Mouse (Mus musculus): ENCODE measurements around the gene Vps8. TPM values are rescaled to one million over a fixed set of nuclear protein-coding genes. Genes with fewer than 3 reads are reported as not detected.

Vps8 gene
- 10 to 100 TPM; 23.6 to 24.4 TPM for total RNA-seq (2021)
- long read RNA-seq, experiment 1, full-length matches to known transcripts = 5 of 10 reads
- long read RNA-seq, experiment 1, partial matches to known transcripts = 4 of 10 reads
- long read RNA-seq, experiment 1, other reads (novel, unspliced or antisense) = 1 of 10 reads
- long read RNA-seq, experiment 2, full-length matches to known transcripts = 2 of 4 reads
- long read RNA-seq, experiment 2, partial matches to known transcripts = 1 of 4 reads
- long read RNA-seq, experiment 2, other reads (novel, unspliced or antisense) = 1 of 4 reads

DNA sequence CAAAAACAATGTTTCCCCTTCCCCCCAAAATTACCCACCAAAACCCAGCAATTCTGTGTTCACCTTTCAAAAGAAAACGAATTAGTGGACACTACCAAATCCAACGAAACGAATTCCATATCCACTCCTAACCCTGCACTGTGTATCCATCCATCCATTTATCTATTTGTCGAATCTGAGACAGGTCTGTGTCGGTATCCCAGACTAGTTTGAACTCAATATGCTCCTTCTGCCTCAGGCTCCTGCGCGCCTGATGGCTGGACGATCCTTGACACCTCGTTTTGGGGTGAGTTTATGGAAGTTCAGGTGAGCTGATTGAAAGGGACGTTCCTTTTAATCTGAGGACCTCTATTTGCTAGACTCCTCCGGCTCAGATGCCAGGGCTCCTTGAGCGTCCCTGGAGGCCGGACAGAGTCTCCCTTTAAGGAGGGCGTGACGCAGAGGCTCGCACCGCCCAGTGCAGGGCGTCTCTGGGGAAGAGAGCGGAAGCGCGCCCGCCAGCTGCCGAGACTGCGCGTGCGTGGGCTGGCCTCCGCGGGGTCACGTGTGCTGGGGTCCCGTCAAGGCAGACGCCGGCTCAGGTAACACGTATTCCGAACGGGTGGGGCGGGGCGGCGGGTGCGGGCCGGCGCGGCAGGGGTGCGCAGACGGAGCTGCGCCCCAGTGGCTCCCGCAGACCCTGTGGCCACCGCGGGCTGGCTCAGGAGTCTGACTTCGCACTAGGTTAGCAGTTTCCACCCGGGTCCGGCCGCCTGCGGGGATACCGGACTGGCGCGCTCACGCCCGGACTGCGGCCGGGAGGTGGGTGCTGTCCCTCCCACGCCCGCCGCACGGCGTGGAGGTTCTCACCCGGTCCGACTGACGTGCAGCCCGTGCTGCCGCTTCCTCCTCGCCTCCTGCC lies at the start of gene Vps8:
Gene Vps8 (plus strand): TSS at position 474 of the 901 bp plus-strand sequence.
- DNase-seq = peak; percentile 95 to 96

DNA sequence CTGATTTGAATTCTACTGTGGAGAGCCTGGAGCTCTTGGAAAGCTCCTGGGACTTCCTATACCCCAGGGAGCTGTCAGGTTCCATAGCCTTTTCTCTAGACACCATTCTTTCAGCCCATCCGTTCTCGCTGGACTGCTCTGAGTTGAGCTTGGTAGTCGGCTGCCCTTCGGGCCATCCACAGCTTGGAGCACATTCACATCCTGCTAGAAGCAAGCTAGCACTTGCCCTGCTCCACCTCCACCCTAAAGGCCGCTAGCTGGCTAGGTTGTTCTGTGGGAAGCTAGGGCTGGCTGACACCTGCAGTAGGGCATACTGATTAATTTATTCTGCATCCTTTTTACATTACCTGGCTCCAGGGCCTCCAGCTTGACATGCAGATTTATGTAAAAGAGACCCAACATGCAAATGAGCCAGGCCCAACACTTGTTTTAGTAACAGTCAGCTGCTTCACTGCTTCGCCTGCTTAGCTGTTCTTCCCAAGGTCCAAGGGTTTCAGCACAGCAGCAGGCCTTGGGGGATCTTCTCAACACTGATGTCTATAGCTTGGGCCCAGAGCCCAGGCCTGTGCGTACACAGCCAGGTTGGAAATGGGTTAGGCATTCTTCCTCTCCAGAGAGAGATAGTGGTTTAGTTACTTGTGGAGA lies 49.5 kb upstream of the Vps8 start:
- no peak for DNase-seq

DNA sequence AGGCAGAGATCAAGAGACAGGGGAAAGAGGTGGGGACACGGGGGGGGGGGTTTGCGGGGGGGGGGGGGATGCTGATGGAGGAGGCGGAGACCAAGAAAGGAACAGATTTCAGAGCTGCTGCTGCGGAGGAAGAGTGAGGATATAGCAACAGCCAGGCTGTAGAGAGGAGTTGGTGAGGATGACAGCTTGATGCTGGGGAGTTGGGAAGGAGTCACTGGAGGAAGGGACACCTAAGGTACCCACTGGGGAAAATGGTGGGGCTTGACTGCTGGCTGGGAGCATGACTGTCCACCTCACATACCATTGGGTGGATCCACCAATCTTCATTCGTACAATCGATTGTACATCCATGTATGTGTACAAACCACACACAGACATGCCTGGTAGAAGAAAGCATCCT lies 48.9 kb upstream of the Vps8 start:
- no peak for DNase-seq

DNA sequence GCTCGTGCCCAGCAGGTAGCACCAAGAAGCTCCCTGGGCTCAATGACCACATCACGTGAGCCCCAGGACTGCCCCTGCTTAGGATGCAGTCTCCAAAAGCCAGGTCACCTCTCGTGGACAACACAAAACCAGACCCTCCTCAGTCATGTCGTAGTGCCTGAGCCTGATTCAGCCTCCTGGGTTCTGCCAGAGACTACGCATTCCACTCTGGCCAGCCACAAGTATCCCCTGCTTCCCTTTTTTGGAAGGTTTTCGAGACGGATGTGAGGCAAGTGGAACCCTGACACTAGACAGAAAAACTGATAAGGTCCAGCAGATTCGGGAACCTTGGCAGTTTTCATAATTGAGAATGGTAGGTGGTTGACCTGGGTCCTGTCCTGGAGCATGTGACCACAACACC lies 47.8 kb upstream of the Vps8 start:
- no peak for DNase-seq

DNA sequence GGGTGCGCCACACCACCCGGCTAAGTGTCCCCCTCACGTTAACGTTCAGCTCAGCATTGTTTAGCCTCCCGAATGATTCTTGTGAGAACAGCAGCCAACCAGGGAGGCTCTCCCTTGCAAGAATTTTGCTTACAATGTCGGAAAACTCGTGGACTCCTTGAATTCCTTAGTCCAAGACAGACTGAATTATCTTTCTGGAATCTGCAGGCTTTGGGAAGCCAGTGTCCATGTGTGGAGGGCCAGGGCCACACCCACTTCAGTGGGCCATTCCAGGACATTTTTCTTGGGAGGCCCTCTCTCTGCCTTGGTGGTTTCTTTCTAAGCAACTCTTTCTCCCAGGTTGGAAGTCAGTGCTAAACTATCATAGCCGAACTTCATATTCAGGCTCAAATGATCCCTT lies 46.6 kb upstream of the Vps8 start:
- DNase-seq = no peak

DNA sequence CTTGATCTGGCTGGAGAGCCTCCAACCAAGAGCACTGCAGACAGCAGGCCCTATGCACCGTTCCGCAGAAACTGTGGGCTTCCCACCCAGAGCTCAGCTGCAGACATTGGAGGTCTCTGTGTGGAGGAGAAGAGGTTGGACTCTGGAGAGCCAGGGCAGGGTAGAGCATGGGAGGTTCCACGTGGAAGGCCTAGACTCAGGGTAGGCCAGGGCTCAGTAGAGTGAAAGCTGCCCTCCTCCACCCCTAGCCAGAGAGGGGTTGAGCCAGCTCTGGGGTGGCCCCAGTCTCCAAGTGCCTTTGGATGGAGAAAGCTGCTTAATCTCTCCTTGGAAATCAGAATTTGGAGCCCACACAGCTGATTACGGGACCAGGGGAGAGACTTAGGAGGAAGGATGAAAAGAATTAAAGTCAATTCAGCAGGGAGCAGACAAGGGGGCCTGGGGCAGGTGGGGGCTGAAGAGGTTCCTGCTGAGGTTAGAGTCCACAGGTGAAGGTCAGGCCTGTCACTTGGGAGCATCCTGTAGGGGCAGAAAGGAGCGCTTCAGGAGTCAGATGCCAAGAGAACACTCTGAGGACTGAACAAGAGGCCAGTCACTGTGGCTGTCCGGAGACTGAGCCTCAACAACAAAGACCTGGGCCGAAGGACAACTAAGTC lies 45.8 kb upstream of the Vps8 start:
- no peak for DNase-seq

DNA sequence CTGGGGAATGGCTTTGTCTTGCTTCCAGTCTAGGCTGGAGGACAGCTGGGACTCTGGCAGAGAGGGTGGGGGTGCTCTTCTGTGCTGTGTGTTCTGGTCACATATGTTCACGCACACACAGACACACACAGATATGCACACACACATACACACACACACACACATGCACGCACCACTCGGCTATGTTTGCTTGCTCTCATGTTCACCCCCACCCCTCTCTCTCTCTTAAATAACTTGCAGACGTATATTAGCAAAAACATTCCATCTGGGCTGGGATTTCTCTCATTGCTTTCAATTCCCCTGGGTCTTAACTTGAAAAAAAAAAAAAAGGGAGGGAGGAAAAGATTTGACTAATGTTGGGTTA lies 45.3 kb upstream of the Vps8 start:
- no peak for DNase-seq

DNA sequence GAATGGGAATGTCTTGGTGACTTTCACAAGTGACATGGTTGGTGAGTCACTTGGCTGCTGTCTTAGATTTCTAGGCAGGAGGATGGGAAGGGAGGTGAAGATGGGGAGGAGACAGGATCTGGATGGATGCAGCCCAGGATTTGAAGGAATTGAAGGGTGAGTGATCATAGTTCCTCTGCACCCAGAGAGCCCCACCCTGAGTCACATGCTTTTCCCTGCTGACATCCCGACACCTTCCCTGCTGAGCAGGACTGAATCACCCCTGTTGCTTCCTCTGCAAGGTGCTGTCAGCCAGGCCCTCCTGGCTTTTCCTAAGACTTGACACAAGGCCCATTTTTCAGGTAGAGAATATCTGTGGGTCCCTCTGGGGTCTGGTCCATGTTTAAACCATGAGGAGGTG lies 41.4 kb upstream of the Vps8 start:
- no peak for DNase-seq

DNA sequence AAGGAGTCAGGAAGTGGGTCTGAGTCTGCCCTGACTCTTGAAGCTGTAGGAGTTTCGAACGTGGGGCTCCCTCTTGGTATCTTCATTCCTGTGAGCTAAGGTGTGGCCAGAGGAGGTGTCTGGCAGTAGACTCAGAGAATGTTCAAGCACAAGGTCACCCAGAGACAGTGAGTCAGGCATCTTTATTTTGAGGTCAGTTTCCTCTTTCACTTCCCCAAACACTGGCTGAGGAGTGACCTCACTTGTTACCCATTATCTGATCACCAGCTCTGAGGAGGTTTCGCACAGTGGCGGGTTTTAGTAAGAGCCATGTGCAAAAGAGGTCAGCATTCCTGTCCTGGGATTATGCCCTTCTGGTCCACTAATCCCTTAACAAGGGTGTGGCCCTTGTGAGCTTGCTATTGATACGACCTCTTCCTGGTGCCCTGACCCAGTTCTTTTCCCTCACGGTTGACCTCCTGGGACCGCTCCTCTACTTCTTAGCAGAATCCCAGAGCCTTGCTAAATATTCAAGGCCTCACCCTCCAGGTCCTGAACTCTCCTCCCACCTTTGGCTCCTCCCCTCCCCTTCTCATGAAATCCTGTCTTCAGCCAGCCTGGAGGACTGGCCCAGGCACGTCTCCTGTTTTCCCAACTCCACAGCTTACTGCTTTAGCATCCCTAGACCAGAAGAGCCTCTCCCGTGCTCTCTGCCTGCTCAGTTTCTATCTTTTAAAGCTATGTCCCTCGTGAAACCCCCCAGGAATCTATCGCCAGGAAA lies 40.6 kb upstream of the Vps8 start:
- no peak for DNase-seq

DNA sequence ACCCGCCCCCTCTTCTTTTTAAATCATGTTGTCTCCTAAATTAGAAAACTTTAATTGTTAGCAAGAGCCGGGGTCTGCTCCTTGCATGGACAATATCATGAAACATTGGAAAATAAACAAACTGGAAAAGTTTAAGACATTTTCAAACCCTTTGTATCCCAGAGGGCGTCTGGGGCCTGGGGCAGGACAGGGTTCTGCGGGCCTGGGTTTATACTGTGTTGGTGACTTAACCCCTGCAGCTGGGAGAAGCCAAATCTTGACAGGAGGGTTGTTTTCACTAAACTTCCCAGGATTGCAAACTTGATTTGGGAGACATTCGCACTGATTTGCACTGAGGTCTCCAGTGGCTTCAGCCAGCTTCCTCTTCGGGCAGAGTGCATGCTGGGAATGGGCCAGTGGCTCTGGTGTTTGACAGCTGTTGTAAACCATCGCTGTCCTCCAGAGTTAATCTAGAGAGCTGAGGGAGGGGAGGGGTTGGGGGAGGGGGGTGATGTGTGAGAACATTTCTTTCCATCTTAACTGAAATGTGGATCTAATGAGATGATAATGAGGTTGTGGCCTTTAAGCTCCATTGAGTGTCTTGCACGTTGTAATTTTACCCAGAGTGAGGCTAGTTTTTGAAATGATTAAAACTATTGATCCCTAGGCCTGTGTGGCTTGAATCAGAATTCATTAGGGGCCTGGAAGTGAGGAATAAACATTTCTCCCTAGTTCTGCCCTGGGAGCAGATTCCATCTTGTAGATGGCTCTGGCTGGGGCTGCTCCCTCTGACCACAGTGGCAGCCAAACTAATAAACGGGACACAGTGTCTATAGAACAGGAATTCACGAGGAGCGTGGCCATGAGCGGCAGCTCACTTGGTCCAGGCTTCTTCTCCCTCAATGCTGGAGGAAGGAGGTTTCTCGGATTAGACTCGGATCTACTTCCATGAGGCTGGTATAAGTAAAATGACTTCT lies 36.7 kb upstream of the Vps8 start:
- DNase-seq = no peak

DNA sequence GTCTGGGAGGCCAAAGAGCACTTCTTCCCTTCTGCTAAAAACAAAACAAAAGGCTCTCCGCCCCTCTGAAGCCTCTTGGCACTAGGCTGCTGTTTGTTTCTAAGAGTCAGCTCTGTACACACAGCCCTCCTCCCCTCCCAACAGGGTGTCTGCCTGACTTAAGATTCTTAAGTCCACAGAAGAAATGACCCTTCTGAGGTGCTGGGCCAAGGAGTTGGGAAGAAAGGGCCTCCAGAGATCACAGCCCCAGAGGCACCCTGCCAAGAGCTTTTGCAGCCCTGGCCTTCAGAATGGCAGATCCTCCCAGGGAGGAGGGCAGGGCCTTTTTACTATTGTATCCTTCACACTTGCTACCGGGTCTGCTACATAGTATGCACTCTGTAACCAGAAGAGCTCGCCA lies 33.6 kb upstream of the Vps8 start:
- peak; percentile 28 to 58 for DNase-seq

DNA sequence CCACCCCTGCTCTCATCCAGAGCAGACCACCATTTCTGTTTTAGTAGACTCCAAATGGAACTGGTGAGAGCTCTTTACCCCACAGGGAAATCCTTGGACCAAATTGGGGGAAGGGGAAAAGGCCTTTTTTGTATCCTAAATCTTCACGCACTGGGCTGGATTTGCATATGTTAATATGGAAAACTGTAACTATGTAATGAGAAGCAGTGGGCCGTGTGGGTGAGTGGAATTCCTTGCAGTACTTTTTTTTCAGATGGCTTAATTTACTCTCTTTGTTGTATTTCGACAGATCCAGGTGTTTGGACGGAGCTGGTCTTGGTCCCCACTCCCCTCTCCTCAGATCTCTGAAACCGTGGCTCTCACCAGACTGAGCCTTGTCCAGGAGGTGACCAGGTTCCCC lies 32.2 kb upstream of the Vps8 start:
- no peak for DNase-seq

DNA sequence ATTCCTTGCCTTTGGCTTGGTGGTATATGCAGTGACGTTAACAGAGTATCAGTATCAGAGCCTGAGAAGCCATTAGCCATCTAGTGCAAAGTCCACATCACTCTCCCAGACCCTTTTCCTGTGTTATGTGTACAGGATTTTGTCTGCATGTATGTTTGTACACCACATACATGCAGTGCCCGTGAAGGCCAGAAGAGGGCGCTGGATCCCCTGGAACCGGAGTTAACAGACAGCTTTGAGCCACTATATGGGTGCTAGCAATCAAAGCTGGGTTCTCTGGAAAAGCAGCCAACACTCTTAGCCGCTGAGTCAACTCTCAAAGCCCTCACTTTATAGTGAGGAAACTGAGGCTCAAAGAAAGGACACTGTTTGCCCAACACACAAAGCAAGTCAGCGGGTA lies 30.8 kb upstream of the Vps8 start:
- no peak for DNase-seq

DNA sequence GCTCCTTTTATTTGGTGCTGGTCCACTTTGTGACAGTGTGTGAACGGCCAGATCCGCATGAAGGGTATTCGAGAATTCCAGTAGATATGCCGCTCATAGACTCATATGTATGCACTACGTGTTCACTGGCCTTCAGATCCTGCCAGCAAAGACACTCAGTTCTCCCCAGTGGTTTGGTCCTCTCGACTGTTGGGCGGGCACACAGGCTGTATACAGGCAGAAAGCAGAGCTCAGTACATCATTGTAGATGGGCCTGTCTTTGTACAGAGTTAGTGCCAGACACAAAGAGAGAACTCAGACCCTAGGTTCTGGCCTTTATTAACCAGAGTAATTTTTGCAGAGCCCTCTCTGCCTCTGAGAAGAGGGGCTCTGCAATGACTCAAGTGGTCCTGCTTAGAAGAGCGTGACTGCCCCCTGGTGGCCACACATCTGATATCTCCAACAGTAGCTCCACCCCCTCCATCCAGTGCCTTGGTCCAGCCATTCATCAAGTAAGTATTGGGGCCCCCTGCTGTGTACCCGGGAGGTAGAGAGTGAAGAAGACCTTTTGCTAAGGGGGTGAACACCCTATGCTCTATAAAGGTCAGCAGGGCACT lies 30.3 kb upstream of the Vps8 start:
- peak; percentile 77 to 86 for DNase-seq

DNA sequence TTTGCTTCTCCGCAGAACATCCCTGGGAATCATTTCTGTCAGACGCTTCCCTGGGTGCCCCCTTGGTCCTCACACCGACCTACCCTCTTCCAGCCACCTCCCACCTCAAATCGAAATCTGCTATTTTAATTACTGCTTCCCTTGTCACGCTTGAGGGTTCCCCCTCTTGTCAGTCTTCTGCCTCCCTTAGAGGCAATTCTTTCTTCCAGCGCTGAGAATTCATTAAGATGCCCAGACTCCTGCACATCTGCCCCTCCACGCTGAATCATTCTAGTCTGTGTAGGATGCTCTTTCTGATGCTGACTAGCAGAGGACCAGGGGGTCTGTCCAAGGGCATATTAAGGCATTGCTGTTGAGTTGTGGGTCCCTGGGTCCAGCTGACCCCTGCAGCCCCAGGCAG lies 27.4 kb upstream of the Vps8 start:
- DNase-seq = no peak

DNA sequence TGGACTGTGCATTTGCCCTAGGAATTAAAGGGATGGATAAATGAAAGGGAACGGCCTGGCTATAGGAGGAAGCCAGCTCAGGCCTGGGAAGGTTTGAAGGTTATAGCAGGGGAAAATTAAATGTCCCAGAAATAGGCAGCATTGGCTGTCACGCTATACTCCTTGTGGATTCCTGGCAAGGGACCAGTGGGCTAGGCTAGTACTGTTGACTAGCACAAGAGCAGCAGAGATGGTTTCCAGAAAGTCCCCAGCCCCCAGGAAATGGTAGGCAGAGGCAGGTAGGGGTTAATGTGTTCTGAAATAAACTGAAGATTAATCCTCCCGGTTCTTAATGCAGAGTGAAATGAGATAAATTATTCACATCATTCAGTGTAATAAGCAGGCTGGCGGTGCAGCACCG lies 25.2 kb upstream of the Vps8 start:
- no peak for DNase-seq

DNA sequence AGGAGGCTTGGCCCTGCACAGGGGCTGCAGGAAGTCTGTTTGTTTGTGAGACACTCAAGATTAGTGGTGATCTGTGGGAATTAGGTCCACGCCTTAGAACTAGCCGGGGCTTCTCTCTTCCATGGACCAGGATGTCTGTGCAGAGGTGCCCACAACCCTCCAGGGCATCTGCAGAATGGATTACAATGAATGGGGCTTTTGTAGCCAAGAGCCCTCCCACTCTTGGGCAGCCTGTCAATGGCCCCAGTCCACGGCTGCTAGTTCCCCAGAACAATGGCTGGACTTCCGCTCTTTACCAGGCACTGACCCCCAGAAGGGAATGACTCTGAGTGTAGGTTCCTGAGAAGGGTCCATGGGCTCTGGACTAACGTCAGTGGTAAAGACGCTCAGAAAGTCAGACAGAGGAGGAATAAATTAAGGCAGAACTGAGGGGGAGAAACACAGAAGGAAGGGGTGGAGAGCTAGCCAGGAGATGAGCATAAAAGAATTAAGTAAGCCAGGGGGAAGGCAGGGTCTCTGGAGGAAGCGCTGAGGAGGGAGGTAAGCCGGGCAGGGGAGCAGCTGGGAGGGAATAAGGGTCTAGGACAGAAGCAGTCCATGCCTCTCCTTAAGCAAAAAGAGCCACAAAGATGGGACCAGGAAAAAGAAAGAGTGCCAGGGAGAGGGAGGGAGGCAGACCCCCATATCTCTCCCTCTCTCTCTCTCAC lies 24.4 kb upstream of the Vps8 start:
- DNase-seq = no peak

DNA sequence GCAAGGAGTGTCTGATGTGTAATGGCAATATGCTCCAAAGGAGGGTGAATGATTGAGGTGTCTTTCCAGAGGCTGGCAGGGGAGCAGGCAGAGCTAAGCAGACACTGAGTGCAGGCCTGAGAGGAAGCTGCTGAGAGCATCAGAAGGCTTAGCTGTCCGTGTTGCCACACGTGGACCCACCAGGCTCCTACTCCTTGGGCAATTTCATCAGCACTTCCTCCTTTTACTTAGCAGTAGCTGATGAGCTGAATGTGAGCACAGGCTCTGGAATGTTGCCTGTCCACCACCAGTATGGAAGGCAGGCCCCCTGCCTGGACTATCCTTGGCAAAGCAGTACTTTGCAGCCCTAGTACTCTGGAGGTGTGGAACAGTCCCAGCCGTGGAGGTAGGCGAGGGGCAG lies 23.0 kb upstream of the Vps8 start:
- no peak for DNase-seq

DNA sequence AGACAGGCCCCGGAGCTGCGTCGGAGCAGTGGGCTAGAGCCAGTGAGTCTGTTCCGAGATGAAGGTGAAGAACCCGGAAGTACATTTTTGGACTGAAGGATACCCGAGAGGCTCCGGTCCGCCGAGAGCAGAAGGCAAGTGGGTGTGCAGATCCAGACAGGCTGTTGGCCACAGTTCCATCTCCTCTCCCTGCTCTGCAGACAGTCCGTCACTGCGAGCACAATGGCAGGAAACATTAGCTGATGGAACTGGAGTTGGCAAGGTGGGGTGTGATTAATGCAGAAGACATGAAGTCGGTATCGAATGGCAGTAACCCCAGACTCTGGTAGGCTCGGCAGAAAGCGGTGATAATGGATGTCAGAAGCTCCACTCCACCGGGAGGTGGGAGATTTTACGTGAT lies 20.9 kb upstream of the Vps8 start:
- no peak for DNase-seq

DNA sequence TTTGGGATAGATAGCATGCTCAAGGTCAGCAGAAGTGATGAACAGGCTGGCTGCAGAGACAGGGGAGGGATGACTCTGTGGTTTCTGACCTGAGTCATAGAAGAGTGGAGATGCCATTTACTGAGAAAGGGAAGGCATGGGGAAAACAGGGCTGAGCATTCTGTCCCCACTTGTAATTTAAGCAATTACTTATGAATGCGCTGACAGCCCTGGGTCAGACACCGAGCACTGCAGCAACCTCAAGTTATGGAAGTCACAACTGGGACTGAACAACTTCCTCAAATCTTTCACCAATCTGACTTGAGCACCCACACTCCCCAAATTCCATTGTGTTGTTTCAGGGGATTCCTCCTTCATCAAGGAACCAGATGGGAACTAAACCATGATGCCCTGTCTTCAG lies 19.5 kb upstream of the Vps8 start:
- no peak for DNase-seq

All from adrenal gland, postnatal 36 days (tissue).